Mouse (Mus musculus): ENCODE results near the gene Rnaseh1.

Rnaseh1 gene

GRCm38 (mm10) chr12:28666734-28667133 is 17.3 kb downstream of the Rnaseh1 start:
- intact Hi-C loops (cut with DNase I): no loop called here

- intact Hi-C loops (cut with DNase I): no loop called here
Measured at GRCm38 (mm10) chr12:28667287-28667686, 17.9 kb downstream of the Rnaseh1 start.

GRCm38 (mm10) chr12:28674038-28674720 is 24.8 kb downstream of the Rnaseh1 start:
- intact Hi-C loops (cut with DNase I): no loop called here

- intact Hi-C loops (cut with DNase I): no loop called here
Measured at GRCm38 (mm10) chr12:28675121-28675924, 25.9 kb downstream of the Rnaseh1 start, which contains the start of gene Adi1. Adi1 (plus strand) TSS chr12:28675231.

GRCm38 (mm10) chr12:28675925-28676209 is 26.5 kb downstream of the Rnaseh1 start:
- intact Hi-C loops (cut with DNase I): no loop called here

GRCm38 (mm10) chr12:28684674-28685073 is 35.3 kb downstream of the Rnaseh1 start:
- intact Hi-C loops (cut with DNase I): no loop called here

GRCm38 (mm10) chr12:28685771-28686170 is 36.4 kb downstream of the Rnaseh1 start:
- intact Hi-C loops (cut with DNase I): no loop called here

GRCm38 (mm10) chr12:28686199-28686879 is 36.9 kb downstream of the Rnaseh1 start:
- intact Hi-C loops (cut with DNase I): no loop called here

- intact Hi-C loops (cut with DNase I): no loop called here
Measured at GRCm38 (mm10) chr12:28688996-28689395, 39.6 kb downstream of the Rnaseh1 start.

GRCm38 (mm10) chr12:28690730-28691129 is 41.3 kb downstream of the Rnaseh1 start:
- intact Hi-C loops (cut with DNase I): no loop called here

GRCm38 (mm10) chr12:28693738-28694137 is 44.3 kb downstream of the Rnaseh1 start:
- intact Hi-C loops (cut with DNase I): no loop called here

- intact Hi-C loops (cut with DNase I): no loop called here
Measured at GRCm38 (mm10) chr12:28694231-28694630, 44.8 kb downstream of the Rnaseh1 start.

GRCm38 (mm10) chr12:28694776-28695175 is 45.4 kb downstream of the Rnaseh1 start:
- intact Hi-C loops (cut with DNase I): no loop called here

- intact Hi-C loops (cut with DNase I): no loop called here
Measured at GRCm38 (mm10) chr12:28697821-28698595, 48.6 kb downstream of the Rnaseh1 start.

GRCm38 (mm10) chr12:28699086-28699485 is 49.7 kb downstream of the Rnaseh1 start:
- intact Hi-C loops (cut with DNase I): no loop called here

- intact Hi-C loops (cut with DNase I): loop anchor here (10.0 kb wide), 1 partner anchor 425 kb away; no protein-coding TSS in a partner anchor
Measured at GRCm38 (mm10) chr12:28699656-28700055, 50.3 kb downstream of the Rnaseh1 start.

GRCm38 (mm10) chr12:28700101-28700511 is 50.7 kb downstream of the Rnaseh1 start:
- intact Hi-C loops (cut with DNase I): loop anchor here (10.0 kb wide), 1 partner anchor 425 kb away; no protein-coding TSS in a partner anchor

- intact Hi-C loops (cut with DNase I): loop anchor here (10.0 kb wide), 1 partner anchor 424 kb away; no protein-coding TSS in a partner anchor
Measured at GRCm38 (mm10) chr12:28700561-28701025, 51.2 kb downstream of the Rnaseh1 start.

- intact Hi-C loops (cut with DNase I): loop anchor here (10.0 kb wide), 1 partner anchor 423 kb away; no protein-coding TSS in a partner anchor
Measured at GRCm38 (mm10) chr12:28701302-28701701, 51.9 kb downstream of the Rnaseh1 start.

GRCm38 (mm10) chr12:28704381-28704780 is 55.0 kb downstream of the Rnaseh1 start:
- intact Hi-C loops (cut with DNase I): loop anchor here (10.0 kb wide), 1 partner anchor 420 kb away; no protein-coding TSS in a partner anchor

- intact Hi-C loops (cut with DNase I): loop anchor here (10.0 kb wide), 1 partner anchor 420 kb away; no protein-coding TSS in a partner anchor
Measured at GRCm38 (mm10) chr12:28705204-28705603, 55.8 kb downstream of the Rnaseh1 start.
